Mouse (Mus musculus): ENCODE measurements around the gene Gm128. TPM values are rescaled to one million over a fixed set of nuclear protein-coding genes. Genes with fewer than 3 reads are reported as not detected.
"Not testable (repeated sequence)": the region's sequence is repeated elsewhere in the genome, so short reads cannot be mapped to it uniquely, and the experiment has no call there.

The Gm128 gene
- total RNA-seq, 2 experiments from 2014 or later, result 0.17 to 0.26 TPM

- no peak for DNase-seq (ENCODE audit: low spot score in 2 of 2)
Measured at GRCm38 (mm10) chr3:95231298-95232221, 9.8 kb downstream of the Gm128 start, which contains the start of gene Mllt11. TSS of gene Mllt11 (minus strand) at chr3:95232171.

GRCm38 (mm10) chr3:95230495-95231297 is 10.7 kb downstream of the Gm128 start:
- DNase-seq (ENCODE audit: low spot score in 2 of 2), result no peak

GRCm38 (mm10) chr3:95229781-95230494 is 11.5 kb downstream of the Gm128 start:
- DNase-seq (ENCODE audit: low spot score in 2 of 2), result peak; percentile 38 to 47

- peak; percentile 36 to 38 for DNase-seq (ENCODE audit: low spot score in 2 of 2)
Measured at GRCm38 (mm10) chr3:95228894-95229780, 12.3 kb downstream of the Gm128 start.

GRCm38 (mm10) chr3:95228148-95228893 is 13.1 kb downstream of the Gm128 start, which contains the start of gene Cdc42se1:
TSS of gene Cdc42se1 (plus strand) at chr3:95228732.
- peak; percentile 88 to 89 for DNase-seq (ENCODE audit: low spot score in 2 of 2)

GRCm38 (mm10) chr3:95227214-95227613 is 14.2 kb downstream of the Gm128 start:
- no peak for DNase-seq (ENCODE audit: low spot score in 2 of 2)

GRCm38 (mm10) chr3:95224295-95224694 is 17.1 kb downstream of the Gm128 start:
- DNase-seq (ENCODE audit: low spot score in 2 of 2), result no peak

- no peak for DNase-seq (ENCODE audit: low spot score in 2 of 2)
Measured at GRCm38 (mm10) chr3:95223041-95223440, 18.4 kb downstream of the Gm128 start.

GRCm38 (mm10) chr3:95218466-95219137 is 22.8 kb downstream of the Gm128 start:
- no peak for DNase-seq (ENCODE audit: low spot score in 2 of 2)

GRCm38 (mm10) chr3:95217255-95218134 is 23.9 kb downstream of the Gm128 start, which contains the start of gene Gabpb2:
TSS of gene Gabpb2 (minus strand) at chr3:95217916.
- peak; percentile 97 to 98 for DNase-seq (ENCODE audit: low spot score in 2 of 2)

GRCm38 (mm10) chr3:95216655-95217254 is 24.6 kb downstream of the Gm128 start:
- DNase-seq (ENCODE audit: low spot score in 2 of 2), result no peak

- DNase-seq (ENCODE audit: low spot score in 2 of 2), result no peak
Measured at GRCm38 (mm10) chr3:95213609-95213975, 27.8 kb downstream of the Gm128 start.

- DNase-seq (ENCODE audit: low spot score in 2 of 2), result not testable (repeated sequence)
Measured at GRCm38 (mm10) chr3:95212889-95213608, 28.3 kb downstream of the Gm128 start.

GRCm38 (mm10) chr3:95210585-95210984 is 30.8 kb downstream of the Gm128 start:
- DNase-seq (ENCODE audit: low spot score in 2 of 2), result no peak

GRCm38 (mm10) chr3:95208286-95208685 is 33.1 kb downstream of the Gm128 start:
- no peak for DNase-seq (ENCODE audit: low spot score in 2 of 2)

GRCm38 (mm10) chr3:95203880-95204279 is 37.5 kb downstream of the Gm128 start:
- no peak for DNase-seq (ENCODE audit: low spot score in 2 of 2)

GRCm38 (mm10) chr3:95200562-95200961 is 40.8 kb downstream of the Gm128 start:
- DNase-seq (ENCODE audit: low spot score in 2 of 2), result no peak
